Mouse (Mus musculus): Measurements from ENCODE around the gene Astn2. TPM values are rescaled to one million over a fixed set of nuclear protein-coding genes. Genes with fewer than 3 reads are reported as not detected.
A peak's percentile ranks its signal among the peaks of the same experiment; 100 is the strongest.
"Not testable (repeated sequence)": the region's sequence is repeated elsewhere in the genome, so short reads cannot be mapped to it uniquely, and the experiment has no call there.

Gene Astn2
- total RNA-seq, 2 experiments from 2014 or later = 23.1 to 25.8 TPM

DNA sequence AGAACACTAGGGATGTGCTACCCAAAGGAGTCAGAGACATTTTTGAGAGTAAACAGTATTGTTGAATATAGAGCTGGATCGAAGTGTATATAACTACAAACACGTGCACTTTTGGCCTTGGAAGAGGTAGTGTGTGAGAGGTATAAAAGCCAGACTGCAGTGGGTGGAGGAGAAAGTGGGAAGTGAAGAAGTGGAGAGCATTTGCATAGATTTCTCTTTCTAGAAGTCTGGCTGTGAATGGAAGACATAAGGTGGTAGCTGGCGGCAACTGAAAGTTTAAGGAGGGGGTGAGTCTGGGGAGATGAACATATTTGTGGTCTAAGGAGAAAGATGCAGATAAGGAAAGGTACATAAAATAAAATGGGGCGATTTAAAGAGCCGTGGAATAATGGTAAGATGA is 709.2 kb downstream of the Astn2 start:
- intact Hi-C loops (cut with DNase I) = no loop called here
- no peak for DNase-seq

DNA sequence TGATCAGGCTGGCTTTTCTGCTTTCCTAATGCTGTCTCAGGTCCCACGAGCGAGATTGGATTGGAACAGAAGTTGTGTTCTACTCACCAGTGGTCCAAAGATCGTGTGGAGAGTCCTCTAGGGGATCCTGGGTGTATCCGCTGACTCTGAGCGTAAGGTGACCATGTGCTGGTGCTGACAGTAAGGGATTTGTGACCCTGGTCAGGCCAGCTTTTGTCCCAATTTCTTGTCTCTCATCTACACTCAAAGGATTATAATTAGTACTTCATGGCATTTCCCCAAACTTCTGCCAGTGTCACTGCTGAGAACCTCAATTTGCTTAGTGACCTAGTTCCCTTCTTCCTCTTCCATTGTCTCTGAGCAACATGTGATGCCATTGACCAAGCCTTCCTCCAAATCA is 710.4 kb downstream of the Astn2 start:
- intact Hi-C loops (cut with DNase I) = no loop called here
- no peak for DNase-seq

DNA sequence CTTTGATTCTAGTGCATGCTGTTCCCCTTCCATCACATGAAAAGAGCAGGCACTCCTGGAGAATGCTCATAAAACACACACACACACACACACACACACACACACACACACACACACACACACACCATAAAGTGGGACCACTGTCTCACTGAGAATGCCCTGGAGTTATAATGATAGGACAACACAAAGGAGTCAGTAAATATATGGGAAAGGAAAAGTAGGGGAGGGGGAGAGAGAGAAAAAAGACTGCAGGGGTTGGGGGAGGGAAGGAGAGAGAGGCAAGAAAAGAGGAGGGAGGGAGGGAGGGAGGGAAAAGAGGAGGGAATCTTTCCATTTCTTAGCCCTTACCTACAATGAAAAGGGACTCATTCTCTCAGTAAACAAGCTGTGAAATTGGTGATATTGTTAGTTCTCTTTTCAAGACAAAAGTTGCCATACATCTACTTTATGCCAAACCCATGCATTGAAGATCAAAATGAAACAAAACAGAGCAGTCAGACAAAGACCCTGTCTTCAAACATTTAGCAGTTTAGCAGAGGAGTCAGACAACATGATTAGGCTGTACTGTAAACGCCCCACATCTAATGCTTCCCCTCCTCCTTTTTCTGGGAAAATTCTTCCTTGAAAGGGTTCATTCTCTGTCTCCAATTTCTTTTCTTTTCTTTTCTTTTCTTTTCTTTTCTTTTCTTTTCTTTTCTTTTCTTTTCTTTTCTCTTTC is 717.2 kb downstream of the Astn2 start:
- intact Hi-C loops (cut with DNase I) = no loop called here
- DNase-seq = no peak

DNA sequence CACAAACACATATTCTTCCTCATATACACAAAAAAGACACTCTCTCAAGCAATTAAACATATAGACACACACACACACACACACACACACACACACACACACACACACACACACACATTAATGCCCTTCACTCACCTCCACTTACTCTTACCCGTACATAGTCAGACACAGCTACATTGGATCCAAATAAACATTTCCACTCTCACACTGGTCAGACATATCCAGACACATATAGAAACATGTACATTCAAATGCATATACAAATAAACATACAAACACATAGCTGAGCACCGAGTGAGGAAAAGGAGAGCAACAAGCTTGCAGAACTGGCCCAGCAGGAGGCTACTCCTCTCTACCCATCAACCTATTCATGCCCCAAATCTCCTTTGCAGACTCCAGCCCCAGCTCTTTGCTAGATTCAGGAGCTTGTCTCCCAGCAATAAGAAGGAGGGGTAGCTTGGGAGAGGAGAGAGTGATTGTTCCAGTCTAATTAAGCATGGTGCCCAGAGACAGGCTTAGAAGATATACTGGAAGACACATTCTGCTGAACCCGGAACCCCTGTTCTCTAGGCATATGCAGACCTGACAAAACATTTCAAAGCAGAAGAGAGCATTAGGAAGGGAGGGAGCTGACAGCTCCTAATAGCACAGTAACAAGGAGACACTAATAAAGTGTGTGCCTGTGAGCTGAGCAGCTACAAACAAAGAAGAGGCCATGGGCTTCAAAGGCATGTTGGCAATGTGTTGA is 718.0 kb downstream of the Astn2 start:
- DNase-seq = no peak
- intact Hi-C loops (cut with DNase I) = no loop called here

DNA sequence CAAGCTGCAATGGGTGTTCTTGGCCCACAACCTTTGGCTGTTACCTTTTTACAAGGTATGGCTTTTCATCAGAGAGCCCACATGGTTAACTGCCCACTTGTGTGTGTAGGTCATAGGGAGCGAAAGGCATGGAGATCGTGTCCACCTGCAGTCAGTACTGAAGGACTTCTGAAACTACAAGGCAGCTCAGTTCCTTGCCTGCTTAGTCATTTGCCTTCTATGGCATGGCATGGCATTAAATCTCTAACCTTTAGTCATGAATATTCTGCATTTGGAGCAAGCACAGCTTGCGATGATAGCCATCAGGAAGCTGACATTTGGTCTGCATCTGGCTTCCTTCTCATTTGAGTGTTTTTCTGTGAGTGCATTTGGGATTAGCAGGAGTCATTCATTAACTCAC is 720.0 kb downstream of the Astn2 start:
- intact Hi-C loops (cut with DNase I) = no loop called here
- DNase-seq = no peak

DNA sequence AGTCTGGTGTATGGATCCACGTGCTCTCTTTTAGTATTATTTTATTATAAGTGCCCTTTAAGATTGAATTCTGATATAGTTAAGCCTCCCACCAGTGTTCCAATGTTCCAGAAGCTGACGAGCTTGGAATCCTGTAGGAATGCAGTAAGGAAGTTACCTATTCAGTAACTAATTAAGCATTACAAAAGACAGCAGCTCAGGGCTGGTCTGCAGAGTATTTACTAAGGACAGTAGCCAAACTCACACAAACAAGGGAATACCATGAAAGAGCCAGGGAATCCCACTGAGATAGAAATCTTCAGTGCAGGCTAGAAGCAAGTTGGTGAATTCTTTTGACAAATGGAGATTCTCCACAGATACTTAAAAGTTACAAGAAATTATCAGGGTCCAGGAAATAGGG is 724.6 kb downstream of the Astn2 start:
- DNase-seq; intact Hi-C loops (cut with DNase I): not testable (repeated sequence)

DNA sequence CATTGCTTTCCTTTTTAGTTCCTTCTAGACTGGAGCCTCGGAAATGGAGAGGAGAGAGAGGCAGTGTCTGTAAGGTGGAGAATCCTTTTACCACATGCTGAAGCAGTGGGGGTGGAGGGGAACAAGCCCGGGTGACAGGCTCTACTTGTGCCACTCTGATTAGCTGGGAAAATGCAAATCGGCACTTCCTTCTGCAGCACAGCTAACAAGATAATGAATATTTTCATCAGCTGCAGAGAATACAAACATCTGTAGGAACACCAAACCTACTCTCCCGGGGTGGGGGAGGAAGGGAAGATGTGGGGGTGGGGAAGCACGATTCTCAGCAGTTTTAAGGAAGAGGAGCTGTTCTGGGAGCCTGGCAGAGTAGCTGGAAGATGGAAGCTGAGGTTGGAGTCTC is 725.5 kb downstream of the Astn2 start:
- no peak for DNase-seq
- intact Hi-C loops (cut with DNase I) = no loop called here

DNA sequence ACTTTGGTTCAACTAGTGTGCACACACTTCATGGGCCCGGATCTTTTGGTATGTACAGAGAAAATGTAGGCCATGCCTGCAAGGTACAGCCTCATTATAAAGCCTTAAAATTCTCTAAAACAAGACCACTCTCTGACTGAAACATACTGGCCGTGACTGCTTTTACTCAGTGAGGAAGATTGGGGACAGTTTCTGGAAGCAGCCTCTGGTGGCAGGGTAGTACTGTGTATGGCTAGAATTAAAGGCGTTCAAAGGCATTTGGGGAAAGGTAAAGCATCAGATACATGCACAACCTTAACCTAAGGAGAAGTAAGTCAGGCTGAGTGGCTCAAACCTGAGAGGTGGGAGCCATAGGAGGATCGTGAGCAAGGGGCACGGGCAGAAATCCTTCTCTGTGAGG is 725.9 kb downstream of the Astn2 start:
- no peak for DNase-seq
- intact Hi-C loops (cut with DNase I) = no loop called here

DNA sequence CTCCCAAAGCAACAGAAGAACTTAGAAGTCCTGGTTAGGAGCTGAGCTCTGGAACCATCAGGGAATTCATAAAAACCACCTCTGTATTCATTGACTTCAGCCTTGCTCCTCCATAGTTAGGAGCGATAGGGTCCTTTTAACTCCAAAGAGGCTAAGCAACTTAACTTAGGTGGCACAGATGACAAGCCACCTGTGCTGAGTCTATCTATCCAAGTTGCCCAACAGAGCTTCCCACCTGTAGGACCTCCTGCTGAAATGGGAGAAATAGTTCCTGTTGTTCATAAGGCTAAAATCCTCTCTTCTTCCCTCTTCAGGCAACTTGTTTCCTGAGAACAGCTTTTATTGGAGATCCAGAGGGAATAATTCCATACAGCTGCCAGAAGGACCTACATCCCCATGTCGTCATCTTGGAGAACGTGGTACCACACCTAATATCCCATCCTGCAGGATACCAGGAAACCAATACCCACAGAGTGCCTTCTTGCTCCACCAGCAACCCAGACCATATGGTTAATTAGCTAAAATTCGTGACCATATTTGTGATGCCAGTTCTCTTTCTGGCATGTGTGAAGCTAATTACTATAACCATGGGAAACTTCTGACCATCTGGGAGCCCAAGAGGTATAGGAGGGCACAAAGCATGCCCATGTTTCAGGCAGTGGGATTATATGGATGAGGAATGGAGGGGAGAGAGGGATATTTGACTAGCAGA is 730.0 kb downstream of the Astn2 start:
- DNase-seq = peak; percentile 23
- intact Hi-C loops (cut with DNase I) = no loop called here

DNA sequence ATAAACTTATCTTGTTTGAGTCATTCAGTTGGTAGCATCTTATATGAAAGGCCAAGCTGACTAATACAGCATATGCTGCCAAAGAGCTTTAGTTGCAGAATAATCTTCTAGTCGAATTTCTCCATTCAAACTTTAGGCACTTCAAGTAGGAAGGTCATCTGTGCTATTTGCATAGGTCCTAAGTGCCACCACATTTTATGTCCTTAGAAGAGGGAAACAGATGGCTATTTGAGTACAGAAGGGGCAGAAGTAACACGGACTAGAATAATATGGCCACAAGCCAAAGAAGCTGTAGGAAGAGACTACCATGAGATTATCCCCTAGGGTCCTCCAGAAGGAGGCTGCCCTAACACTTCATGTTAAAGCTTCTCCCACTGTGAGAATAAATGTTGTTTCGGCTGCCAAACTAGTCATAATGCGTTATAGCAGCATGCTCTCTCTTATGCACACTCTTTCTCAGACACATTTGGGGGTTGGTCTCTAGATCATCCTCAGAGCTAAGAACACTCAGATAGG is 730.9 kb downstream of the Astn2 start:
- intact Hi-C loops (cut with DNase I) = no loop called here

DNA sequence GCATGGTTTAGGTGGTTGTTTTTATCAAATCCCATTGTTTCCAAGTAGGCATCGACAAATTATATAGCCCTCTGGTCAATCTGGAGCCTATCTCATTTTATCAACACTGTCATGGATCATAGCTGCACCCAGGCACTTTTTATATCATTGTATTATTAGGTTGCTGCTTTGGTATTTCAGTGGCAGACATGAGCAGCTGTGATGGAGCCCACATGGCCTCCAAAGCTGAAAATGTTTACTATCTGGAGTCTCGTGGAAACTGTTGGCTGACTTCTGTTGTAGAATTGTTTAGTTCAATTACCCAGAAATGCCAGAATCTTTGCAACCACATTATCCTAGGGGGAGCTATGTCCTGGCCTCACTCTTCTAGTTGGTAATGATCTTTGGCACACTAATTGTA is 732.1 kb downstream of the Astn2 start:
- DNase-seq = no peak
- intact Hi-C loops (cut with DNase I) = no loop called here

More for the DNA sequence above, 730.9 kb downstream of the Astn2 start:
- no peak for DNase-seq

DNA sequence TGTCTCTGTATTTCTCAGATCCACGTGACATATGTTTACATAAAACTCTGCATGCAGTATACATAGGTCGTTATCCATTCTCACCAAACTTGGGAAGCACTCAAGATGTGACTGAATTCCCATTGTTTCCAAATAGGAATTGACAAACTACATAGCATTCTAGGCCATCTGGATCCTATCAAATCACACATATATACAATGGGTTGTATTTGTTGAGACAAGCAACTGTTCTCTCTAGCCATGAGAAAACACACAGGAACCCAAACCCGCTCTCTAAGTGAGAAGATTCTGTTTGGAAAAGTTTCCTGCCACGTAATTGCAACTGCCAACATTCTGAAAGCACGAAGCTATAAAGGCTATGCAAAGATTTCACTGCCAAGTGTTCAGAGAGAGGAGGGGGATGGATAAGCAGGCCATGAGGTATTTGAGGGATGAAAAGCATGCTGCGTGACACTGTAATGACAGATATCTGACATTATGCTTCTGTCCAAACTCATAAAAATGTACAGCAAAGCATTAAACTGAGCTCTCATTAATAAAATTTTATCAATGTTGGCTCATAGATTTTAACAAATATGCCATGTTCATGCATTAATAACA is 732.7 kb downstream of the Astn2 start:
- intact Hi-C loops (cut with DNase I) = no loop called here
- no peak for DNase-seq

DNA sequence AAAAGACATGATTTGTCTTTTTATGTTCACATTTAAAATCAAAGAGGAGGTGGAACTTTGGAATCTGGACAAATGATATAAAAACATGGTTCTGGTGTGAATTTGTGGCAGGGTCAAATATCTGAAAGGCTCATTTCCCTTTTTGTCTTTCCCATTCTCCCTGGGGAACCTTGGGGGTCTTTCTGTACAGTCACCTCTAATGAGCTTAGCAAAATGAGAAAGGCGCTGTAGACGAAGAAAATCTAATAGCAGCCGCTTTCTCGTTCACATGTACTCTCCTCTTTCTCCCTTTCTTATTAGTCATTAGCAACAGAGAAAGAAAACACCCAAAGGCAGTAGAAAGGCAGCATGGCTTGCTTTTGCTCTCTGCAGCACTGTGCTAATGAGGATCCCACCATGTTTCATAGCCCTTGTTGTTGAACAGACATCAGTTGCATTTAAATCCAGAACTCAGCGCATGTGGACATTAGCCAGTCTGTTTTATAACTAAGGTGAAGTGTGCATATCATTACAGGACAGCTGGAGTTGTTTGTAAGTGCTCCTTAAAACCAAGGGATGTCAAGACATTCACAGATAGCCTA is 737.3 kb downstream of the Astn2 start:
- DNase-seq = no peak
- intact Hi-C loops (cut with DNase I) = no loop called here

DNA sequence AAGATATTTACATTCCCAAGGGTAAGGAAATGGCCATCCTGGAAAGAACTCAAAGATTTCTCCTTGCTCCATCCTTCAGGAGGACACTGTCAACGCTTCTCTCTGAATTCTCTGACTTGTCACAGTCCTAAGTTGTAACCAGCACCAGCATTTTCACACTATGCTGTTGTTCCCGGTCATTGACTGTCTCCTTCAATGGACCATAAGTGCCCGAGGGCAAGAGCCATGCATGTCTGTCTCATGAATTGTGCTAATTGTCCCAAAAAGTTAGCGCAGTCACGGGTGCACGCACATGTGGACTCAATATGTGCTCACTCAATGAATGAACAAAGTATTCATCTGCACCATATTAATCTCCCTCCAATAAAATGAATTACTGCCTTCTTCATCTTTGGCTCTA is 741.2 kb downstream of the Astn2 start:
- intact Hi-C loops (cut with DNase I) = no loop called here
- no peak for DNase-seq

DNA sequence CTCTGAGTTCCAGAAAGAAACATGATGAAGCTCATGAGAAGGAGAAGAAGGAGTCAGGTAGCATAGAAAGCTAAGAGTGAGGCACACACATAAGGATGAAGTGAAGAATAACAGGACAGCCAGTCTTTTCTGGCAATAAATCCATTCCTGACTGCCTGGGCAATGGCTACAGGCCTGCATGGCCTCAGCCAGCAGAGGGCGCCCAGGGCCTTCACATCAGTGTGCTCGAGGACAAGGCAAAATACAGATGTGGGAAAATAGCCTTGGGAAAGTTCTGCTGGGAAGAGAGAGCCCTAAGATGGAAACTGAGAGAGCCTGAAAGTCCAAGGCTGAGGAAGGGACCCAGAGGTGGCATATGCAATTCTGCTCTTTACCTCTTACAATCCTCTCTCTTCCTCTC is 749.7 kb downstream of the Astn2 start:
- peak; percentile 89 for DNase-seq
- intact Hi-C loops (cut with DNase I) = loop anchor here (5.0 kb wide), 1 partner anchor 748 kb away; the partner anchor contains the start of gene Astn2

DNA sequence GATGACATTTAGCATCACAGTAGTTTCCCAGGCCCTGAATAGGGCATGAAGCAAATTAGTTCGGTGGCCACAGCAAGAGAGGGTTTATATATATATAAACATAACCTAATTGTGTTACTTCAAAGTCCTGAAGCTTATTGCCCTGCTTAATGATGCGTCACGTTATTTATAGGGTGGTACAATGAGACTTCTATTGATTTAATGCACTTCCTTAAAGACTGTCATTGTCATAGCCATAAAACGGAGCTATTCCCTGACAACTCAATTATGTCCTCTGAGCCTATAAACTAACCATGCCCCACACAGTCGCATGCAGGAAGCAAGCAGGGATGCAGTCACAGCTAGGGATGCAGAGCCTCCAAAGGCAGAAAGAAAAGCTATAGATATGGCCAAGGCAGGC is 761.8 kb downstream of the Astn2 start:
- intact Hi-C loops (cut with DNase I) = no loop called here
- no peak for DNase-seq

DNA sequence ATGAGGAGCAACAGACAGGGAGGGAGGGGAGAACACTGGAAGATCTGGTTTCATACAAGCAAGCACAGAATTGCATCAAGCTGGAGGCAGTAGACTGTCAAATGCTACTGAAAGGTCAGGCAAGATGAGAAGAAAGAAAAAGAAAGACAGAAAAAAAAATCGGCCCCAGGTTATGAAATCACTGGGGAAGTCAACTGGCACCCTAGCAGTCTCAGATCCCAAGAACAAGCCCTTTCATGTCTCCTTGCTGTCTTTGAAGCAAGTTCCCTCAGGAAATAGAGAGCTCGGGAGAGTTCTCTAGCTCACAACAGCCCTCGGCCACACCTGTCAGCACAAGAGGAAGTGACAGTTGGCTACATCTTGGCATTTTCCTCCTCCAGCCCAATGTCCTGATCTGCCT is 766.2 kb downstream of the Astn2 start:
- intact Hi-C loops (cut with DNase I) = no loop called here
- no peak for DNase-seq

DNA sequence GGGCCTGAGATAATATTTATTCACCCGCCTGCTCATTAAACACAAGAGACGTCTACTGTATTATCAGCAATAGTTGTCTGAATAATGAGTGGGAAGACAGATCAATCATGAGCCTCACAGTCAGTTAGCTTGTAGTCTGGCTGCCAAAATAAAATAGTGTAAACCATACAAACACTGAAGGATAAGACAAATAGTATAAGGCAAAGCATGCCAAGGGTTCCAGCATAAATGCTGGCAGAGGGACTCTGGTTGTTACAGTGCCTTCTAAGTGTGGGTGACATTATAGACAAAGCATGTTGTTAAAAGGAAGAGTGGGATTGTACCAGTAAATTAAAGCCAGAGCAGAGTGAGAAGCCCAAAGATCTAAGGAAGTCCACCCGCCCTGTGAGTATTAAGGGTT is 784.3 kb downstream of the Astn2 start:
- intact Hi-C loops (cut with DNase I) = no loop called here
- no peak for DNase-seq

DNA sequence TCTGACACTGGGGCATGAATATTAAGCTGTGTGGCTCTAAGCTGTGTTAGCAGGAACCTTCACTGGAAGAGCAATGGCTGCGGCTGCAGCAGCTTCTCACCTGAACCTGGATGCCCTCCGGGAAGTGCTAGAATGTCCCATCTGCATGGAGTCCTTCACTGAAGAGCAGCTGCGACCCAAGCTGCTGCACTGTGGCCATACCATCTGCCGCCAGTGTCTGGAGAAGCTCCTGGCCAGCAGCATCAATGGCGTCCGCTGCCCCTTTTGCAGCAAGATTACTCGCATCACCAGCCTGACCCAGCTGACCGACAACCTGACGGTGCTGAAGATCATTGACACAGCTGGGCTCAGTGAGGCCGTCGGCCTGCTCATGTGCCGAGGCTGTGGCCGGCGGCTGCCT is 791.3 kb downstream of the Astn2 start:
- peak; percentile 28 for DNase-seq
- intact Hi-C loops (cut with DNase I) = no loop called here

DNA sequence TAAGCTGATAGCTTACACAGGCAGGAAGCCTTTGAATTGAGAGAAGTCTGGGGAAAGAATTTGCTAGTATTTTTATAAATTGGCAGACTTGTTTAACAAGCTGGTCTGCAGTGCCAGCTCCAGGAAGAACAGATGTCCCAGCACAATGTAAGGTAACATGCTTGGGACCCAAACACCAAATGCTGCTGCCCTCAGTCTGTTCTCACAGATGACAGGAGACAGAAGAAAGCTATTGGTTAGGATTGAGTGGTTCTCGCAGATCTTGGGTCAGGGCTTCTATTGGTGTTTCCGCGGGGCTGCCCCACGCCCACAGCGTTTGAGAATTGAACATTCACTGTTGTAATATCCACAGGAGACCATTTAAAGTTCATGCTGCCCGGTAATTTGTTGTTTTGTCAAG is 793.5 kb downstream of the Astn2 start:
- no peak for DNase-seq
- intact Hi-C loops (cut with DNase I) = no loop called here

DNA sequence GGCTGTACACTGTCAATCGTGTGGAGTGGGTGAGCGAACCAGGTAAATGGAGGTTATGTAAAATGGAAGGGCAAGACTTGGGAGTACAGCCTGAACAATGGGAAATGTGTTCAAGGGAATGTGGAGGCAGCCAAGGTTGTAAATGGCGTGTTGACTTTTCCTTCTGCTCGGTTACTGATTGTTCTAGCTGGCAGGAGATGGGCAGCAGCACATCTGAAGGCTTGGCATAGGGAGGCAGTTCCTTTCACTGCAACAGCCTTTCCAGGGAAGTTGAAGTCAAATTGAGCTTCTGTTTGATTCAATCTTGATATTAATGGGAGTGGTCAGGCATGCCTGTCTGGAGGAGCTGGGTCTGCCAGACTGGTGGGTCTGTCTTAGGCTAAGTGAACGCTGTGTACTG is 794.1 kb downstream of the Astn2 start:
- intact Hi-C loops (cut with DNase I) = no loop called here
- no peak for DNase-seq
